26 mouse cellular contexts compared by ENCODE assay signal in the genomic region with DNA sequence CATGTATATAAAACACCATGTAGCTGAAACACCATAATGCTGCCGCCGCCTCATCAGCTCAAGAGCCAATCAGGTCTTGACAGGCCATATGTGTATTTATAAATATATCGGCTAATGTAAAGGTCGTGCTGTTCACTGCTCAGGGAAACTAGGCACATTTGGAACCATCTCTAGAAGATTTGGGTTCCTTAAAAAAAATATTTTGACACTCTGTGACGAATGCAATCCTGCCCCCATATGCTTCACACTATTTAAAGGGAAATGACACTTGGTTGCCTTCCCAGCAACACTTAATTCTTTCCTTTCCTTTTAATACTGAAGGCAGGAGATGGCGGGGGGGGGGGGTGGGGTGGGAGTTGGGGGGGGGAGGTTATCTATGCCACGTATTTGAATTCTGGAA.
"Had no signal": no experiment of that assay in that cellular context is flagged by ENCODE, and none has a peak within 500 bp of the region (broad histone marks: within the 10 kb centered on the region; RNA-seq: fewer than 3 reads in every experiment).

No protein-coding gene starts in this region.

- H3K4me3 ChIP-seq: gastrocnemius, adult 2 months; heart, embryonic 10.5 days; heart, embryonic 12.5 days; hindbrain, embryonic 10.5 days; hindbrain, embryonic 12.5 days; intestine, embryonic 15.5 days; limb, embryonic 13.5 days; limb, embryonic 15.5 days; liver, embryonic 12.5 days had no signal

- H3K27me3 ChIP-seq: heart, embryonic 12.5 days; hindbrain, embryonic 12.5 days; intestine, embryonic 15.5 days; limb, embryonic 13.5 days; limb, embryonic 15.5 days; liver, embryonic 12.5 days had no signal

- H3K36me3 ChIP-seq: heart, embryonic 10.5 days; heart, embryonic 12.5 days; hindbrain, embryonic 10.5 days; hindbrain, embryonic 12.5 days; intestine, embryonic 15.5 days; limb, embryonic 13.5 days; limb, embryonic 15.5 days; liver, embryonic 12.5 days had no signal

- ATAC-seq: hindbrain, embryonic 16.5 days; inflammation-experienced regulatory T-cells, adult 6 months; intestine, embryonic 15.5 days; intestine, postnatal 0 days; liver, embryonic 12.5 days had no signal

- DNase-seq: gastrocnemius, adult 2 months; gastrocnemius, postnatal 10 days; gastrocnemius, postnatal 25 days; heart, adult 18-20 months; heart, postnatal 10 days; heart, postnatal 4 days; kidney, adult 18-20 months; kidney, adult 8-10 months; kidney, postnatal 10 days; kidney, postnatal 25 days; kidney, postnatal 4 days; layer of hippocampus, adult 9-11 months; left cerebral cortex, postnatal 4 days had no signal

- H3K9me3 ChIP-seq: heart, embryonic 10.5 days; heart, embryonic 12.5 days; hindbrain, embryonic 10.5 days; hindbrain, embryonic 12.5 days; intestine, embryonic 15.5 days; limb, embryonic 13.5 days; limb, embryonic 15.5 days; liver, embryonic 12.5 days had no signal

- H3K27ac ChIP-seq: gastrocnemius, adult 2 months; heart, embryonic 10.5 days; hindbrain, embryonic 10.5 days; hindbrain, embryonic 12.5 days; hindbrain, embryonic 14.5 days; intestine, embryonic 15.5 days; limb, embryonic 13.5 days; limb, embryonic 15.5 days; liver, embryonic 12.5 days; liver, embryonic 14.5 days had no signal

- H3K4me1 ChIP-seq: heart, embryonic 10.5 days; heart, embryonic 12.5 days; intestine, embryonic 15.5 days; liver, embryonic 12.5 days had no signal

- H3K4me2 ChIP-seq: heart, embryonic 12.5 days; hindbrain, embryonic 12.5 days; hindbrain, embryonic 14.5 days; intestine, embryonic 15.5 days; limb, embryonic 13.5 days; limb, embryonic 15.5 days; liver, embryonic 12.5 days had no signal

- H3K9ac ChIP-seq: heart, embryonic 12.5 days; hindbrain, embryonic 12.5 days; hindbrain, embryonic 14.5 days; intestine, embryonic 15.5 days; limb, embryonic 13.5 days; limb, embryonic 15.5 days; liver, embryonic 12.5 days; liver, embryonic 14.5 days had no signal
